Mouse (Mus musculus): ENCODE measurements around the gene Glce. TPM values are rescaled to one million over a fixed set of nuclear protein-coding genes. Genes with fewer than 3 reads are reported as not detected.

Glce gene
- total and polyA plus RNA-seq, 3 experiments = 7.4 to 16.4 (median 13.1) TPM

GRCm38 (mm10) chr9:62162889-62163291 is 40.4 kb upstream of the Glce start:
- no peak overlapping the region for H3K4me2 ChIP-seq (ENCODE audit: insufficient read depth, low read depth, poor library complexity, severe bottlenecking)
- no peak for DNase-seq (ENCODE audit: extremely low read depth)
- in situ Hi-C loops (cut with MboI; ENCODE audit: low pct_ligation_motif_present, low pct_unique_long_range_greater_than_20kb, low sequenced_read_pairs) = no loop called here
- H3K9ac ChIP-seq (ENCODE audit: insufficient read depth, low read depth) = no peak overlapping the region
- no peaks in the 10 kb centered on the region for H3K79me2 ChIP-seq (replicated peaks; ENCODE audit: control insufficient read depth, extremely low read depth, insufficient read depth, poor library complexity, severe bottlenecking)
- H3K36me3 ChIP-seq (replicated peaks in 1 of 2; ENCODE audit: control insufficient read depth in 1 of 2, insufficient read depth in 1 of 2, low read length in 1 of 2) = no peaks in the 10 kb centered on the region
- dilution Hi-C loops (cut with MboI; ENCODE audit: extremely low pct_ligation_motif_present, extremely low pct_unique_long_range_greater_than_20kb, low sequenced_read_pairs) = no loop called here
- no peaks in the 10 kb centered on the region for H3K27me3 ChIP-seq (replicated peaks)
- no peak for TF ChIP-seq MAFK (IDR thresholded peaks at IDR 0.05; ENCODE audit: insufficient replicate concordance, low read length)
- no peaks in the 10 kb centered on the region for H3K9me3 ChIP-seq (replicated peaks; ENCODE audit: low read length)
- no peak overlapping the region for H3K27ac ChIP-seq (ENCODE audit: insufficient read depth, low read depth)
- H3K4me3 ChIP-seq (replicated peaks in 1 of 3; ENCODE audit: low read depth in 2 of 3, low read length in 2 of 3, poor library complexity in 1 of 3) = no peak overlapping the region
- H3K4me1 ChIP-seq (ENCODE audit: control insufficient read depth in 1 of 2, insufficient read depth in 2 of 2) = 0 out of 4 replicates have a peak, but pooled peaks cover 0 to 2% of the 10 kb centered on the region in 2 experiments

DNA sequence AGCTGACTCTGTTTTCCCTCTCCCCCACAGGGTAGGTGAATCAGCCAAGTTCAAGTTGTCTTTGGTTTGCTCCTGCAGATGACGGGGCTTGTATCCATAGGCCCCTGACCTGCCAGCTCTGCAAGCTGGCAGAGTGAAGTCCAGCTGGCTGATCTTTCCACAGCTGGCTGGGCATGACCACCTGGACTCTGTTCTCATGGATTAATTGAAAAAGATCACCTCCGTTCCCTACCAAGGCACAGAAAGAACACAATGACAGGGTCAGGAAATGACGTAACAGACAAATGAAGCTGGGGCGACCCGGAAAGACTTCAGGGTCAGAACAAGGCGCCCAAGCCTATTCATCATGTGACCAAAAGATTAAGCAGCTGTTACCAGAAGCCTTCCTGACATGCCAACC is 38.3 kb upstream of the Glce start:
- no peak for TF ChIP-seq MXI1 (IDR thresholded peaks at IDR 0.05; ENCODE audit: low read depth, low read length)
- Histone ChIP-seq H3K27ac (ENCODE audit: insufficient read depth, low read depth) (no peak overlapping the region), H3K27me3 (replicated peaks) (peaks cover 2% of the 10 kb centered on the region), H3K79me2 (replicated peaks; ENCODE audit: control insufficient read depth, extremely low read depth, insufficient read depth, poor library complexity, severe bottlenecking) (no peaks in the 10 kb centered on the region), H3K36me3 (replicated peaks in 1 of 2; ENCODE audit: control insufficient read depth in 1 of 2, insufficient read depth in 1 of 2, low read length in 1 of 2) (no peaks in the 10 kb centered on the region), H3K4me3 (replicated peaks in 1 of 3; ENCODE audit: low read depth in 2 of 3, low read length in 2 of 3, poor library complexity in 1 of 3) (no peak overlapping the region), H3K4me2 (ENCODE audit: insufficient read depth, low read depth, poor library complexity, severe bottlenecking) (no peak overlapping the region), H3K9ac (ENCODE audit: insufficient read depth, low read depth) (no peak overlapping the region), H3K4me1 (ENCODE audit: control insufficient read depth in 1 of 2, insufficient read depth in 2 of 2) (0 out of 4 replicates have a peak, but pooled peaks cover 0 to 2% of the 10 kb centered on the region in 2 experiments), H3K9me3 (replicated peaks; ENCODE audit: low read length) (no peaks in the 10 kb centered on the region)
- dilution Hi-C loops (cut with MboI; ENCODE audit: extremely low pct_ligation_motif_present, extremely low pct_unique_long_range_greater_than_20kb, low sequenced_read_pairs) = no loop called here
- no peak for DNase-seq (ENCODE audit: extremely low read depth)
- in situ Hi-C loops (cut with MboI; ENCODE audit: low pct_ligation_motif_present, low pct_unique_long_range_greater_than_20kb, low sequenced_read_pairs) = no loop called here

DNA sequence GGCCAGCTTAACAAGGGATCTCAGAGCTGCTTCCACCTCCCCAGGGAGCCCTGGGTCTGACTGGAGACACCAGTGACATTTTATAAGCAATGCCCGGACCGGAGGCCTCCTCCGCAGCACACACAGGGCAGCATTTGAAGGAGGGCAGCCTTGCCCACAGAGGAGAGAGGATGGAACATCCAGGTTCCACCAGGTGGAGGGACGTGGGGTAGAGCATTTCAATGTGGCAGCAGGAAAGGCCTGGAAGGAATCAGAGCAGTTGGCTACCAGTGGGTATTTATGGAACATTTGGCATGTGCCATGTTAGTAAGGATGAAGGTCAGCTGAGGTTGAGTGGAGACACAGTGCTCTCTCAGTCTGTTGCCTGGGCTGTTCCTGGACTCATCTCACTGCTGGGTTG is 36.3 kb upstream of the Glce start:
- no peak overlapping the region for H3K9ac ChIP-seq (ENCODE audit: insufficient read depth, low read depth)
- in situ Hi-C loops (cut with MboI; ENCODE audit: low pct_ligation_motif_present, low pct_unique_long_range_greater_than_20kb, low sequenced_read_pairs) = no loop called here
- no peak for DNase-seq (ENCODE audit: extremely low read depth)
- H3K9me3 ChIP-seq (replicated peaks; ENCODE audit: low read length) = no peaks in the 10 kb centered on the region
- H3K27me3 ChIP-seq (replicated peaks) = peaks cover 2% of the 10 kb centered on the region
- TF ChIP-seq CTCF (conservative IDR thresholded peaks at IDR 0.05 in 1 of 2, IDR thresholded peaks at IDR 0.05 in 1 of 2; ENCODE audit: low read depth in 2 of 2, low read length in 2 of 2) (no peak), EP300 (IDR thresholded peaks at IDR 0.05; ENCODE audit: low read length) (no peak), CHD1 (IDR thresholded peaks at IDR 0.05; ENCODE audit: low read depth, low read length) (no peak), POLR2A (IDR thresholded peaks at IDR 0.05; ENCODE audit: low read depth, low read length) (no peak), ZKSCAN1 (IDR thresholded peaks at IDR 0.05; ENCODE audit: borderline replicate concordance, low read depth, low read length) (no peak), E2F4 (IDR thresholded peaks at IDR 0.05; ENCODE audit: insufficient replicate concordance, low read depth, low read length) (no peak), ZMIZ1 (IDR thresholded peaks at IDR 0.05; ENCODE audit: low read depth, low read length) (no peak), PAX5 (IDR thresholded peaks at IDR 0.05; ENCODE audit: low read length) (no peak), UBTF (IDR thresholded peaks at IDR 0.05; ENCODE audit: low read depth, low read length) (no peak)
- H3K4me1 ChIP-seq (ENCODE audit: control insufficient read depth in 1 of 2, insufficient read depth in 2 of 2) = 0 out of 4 replicates have a peak, but pooled peaks cover 0 to 2% of the 10 kb centered on the region in 2 experiments
- H3K4me3 ChIP-seq (replicated peaks in 1 of 3; ENCODE audit: low read depth in 2 of 3, low read length in 2 of 3, poor library complexity in 1 of 3) = no peak overlapping the region
- no peaks in the 10 kb centered on the region for H3K79me2 ChIP-seq (replicated peaks; ENCODE audit: control insufficient read depth, extremely low read depth, insufficient read depth, poor library complexity, severe bottlenecking)
- dilution Hi-C loops (cut with MboI; ENCODE audit: extremely low pct_ligation_motif_present, extremely low pct_unique_long_range_greater_than_20kb, low sequenced_read_pairs) = no loop called here
- H3K27ac ChIP-seq (ENCODE audit: insufficient read depth, low read depth) = no peak overlapping the region
- no peaks in the 10 kb centered on the region for H3K36me3 ChIP-seq (replicated peaks in 1 of 2; ENCODE audit: control insufficient read depth in 1 of 2, insufficient read depth in 1 of 2, low read length in 1 of 2)
- H3K4me2 ChIP-seq (ENCODE audit: insufficient read depth, low read depth, poor library complexity, severe bottlenecking) = no peak overlapping the region
